Mouse (Mus musculus): ENCODE measurements at regions not wholly inside any gene's neighbourhood (a gene's known extent, or its start where the extent isn't known, plus 50 kb on each side); places are given as distances from the start of the nearest gene placed in this dataset.

- 0 out of 2 replicates have a peak, but pooled peaks have one; percentile 7 for TF ChIP-seq CTCF (IDR thresholded peaks at IDR 0.05; ENCODE audit: low read depth)
- TF ChIP-seq EP300 (IDR thresholded peaks at IDR 0.05; ENCODE audit: low read depth): no peak
Measured at GRCm38 (mm10) chr1:184257356-184257755, 223.3 kb upstream of the 1700056E22Rik start.

All from liver, embryonic 14.5 days (tissue).